Mouse (Mus musculus): ENCODE measurements at regions not wholly inside any gene's neighbourhood (a gene's known extent, or its start where the extent isn't known, plus 50 kb on each side); places are given as distances from the start of the nearest gene placed in this dataset.

- DNase-seq (ENCODE audit: extremely low read depth, low read depth): no peak
Measured at GRCm38 (mm10) chr10:20780946-20781345, 56.1 kb upstream of the Pde7b start.

- peak; percentile 29 for DNase-seq (ENCODE audit: extremely low read depth, low read depth)
Measured at GRCm38 (mm10) chr10:20776640-20777413, 51.9 kb upstream of the Pde7b start.

DNA sequence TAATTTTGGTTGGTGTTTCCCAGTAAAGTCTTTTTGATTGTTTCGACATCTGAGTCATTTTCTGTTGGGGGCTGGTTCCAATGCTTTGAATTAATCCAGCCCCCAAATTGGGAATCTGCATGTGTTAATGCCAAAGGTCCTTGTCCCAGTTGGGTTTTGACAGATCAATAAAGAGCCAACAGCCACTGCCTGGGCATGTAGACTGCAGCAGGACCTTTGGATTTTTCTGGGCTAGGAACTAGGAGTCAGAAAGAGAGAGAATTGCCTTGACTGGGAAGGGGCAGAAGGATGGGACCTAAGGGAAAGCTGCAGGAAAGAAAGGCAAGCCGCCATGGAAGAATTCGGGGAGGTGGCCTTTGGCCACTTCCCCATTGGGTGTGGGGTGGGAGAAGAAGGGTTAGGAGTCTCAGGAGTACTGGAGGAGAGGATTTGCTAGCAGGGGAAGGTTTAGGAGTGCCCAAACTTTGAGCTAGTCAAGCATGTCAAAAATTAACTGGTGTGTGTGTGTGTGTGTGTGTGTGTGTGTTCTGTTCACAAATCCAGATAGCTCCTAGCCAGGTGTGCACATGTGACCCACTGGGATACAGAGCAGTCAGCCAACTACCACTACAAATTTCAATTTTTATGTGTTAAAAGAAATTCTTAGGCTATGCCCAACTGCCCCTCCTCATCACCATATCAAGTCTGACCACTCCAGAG, 51.0 kb upstream of the Pde7b start:
- no peak for DNase-seq (ENCODE audit: extremely low read depth, low read depth)
